Comparison of ENCODE assay signal across 28 mouse cellular contexts in the genomic region with DNA sequence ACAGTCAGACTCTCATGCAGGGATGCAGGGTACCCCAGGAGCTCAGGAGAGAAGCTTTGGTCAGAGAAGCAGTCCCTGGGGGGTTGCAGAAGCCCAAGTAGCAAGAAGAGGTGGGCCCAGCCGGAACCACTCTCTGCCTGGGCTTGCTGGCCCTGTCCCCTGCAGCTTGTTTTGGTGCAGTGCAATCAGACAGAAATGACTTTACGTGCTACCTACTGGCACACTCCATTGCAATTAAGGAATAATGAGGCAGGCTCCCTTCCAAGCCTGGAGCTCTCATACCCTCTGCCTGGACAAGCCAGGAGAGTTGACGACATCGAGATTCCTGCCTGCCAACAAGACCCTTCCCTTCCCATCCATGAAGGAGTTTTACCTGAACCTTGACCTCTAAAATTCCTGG. TPM values are rescaled to one million over a fixed set of nuclear protein-coding genes. Genes with fewer than 3 reads are reported as not detected.
"Had no signal": no experiment of that assay in that cellular context is flagged by ENCODE, and none has a peak within 500 bp of the region (broad histone marks: within the 10 kb centered on the region; RNA-seq: fewer than 3 reads in every experiment).

No protein-coding gene starts in this region.

- H3K36me3 ChIP-seq: heart, embryonic 13.5 days; heart, embryonic 15.5 days; hindbrain, embryonic 12.5 days; hindbrain, embryonic 15.5 days; kidney, embryonic 15.5 days; limb, embryonic 13.5 days; limb, embryonic 15.5 days; liver, embryonic 12.5 days had no signal

- H3K4me3 ChIP-seq: heart, adult 2 months; heart, embryonic 13.5 days; heart, embryonic 15.5 days; hindbrain, embryonic 12.5 days; hindbrain, embryonic 15.5 days; kidney, embryonic 15.5 days; limb, embryonic 13.5 days; limb, embryonic 15.5 days; liver, embryonic 12.5 days had no signal

- DNase-seq: gastrocnemius, postnatal 14 days; gastrocnemius, postnatal 36 days; heart, adult 11 months; heart, adult 2 months; heart, postnatal 14 days; heart, postnatal 36 days; kidney, adult 11 months; kidney, adult 2 months; kidney, adult 9 months; kidney, postnatal 14 days; kidney, postnatal 36 days; layer of hippocampus, postnatal 36 days; lung, adult 18-20 months had no signal

- H3K4me1 ChIP-seq: liver, embryonic 12.5 days had no signal

- ATAC-seq: hindbrain, postnatal 0 days; intestine, embryonic 16.5 days; liver, embryonic 12.5 days had no signal

- H3K9ac ChIP-seq: heart, embryonic 13.5 days; heart, embryonic 15.5 days; hindbrain, embryonic 12.5 days; hindbrain, embryonic 15.5 days; kidney, embryonic 15.5 days; limb, embryonic 13.5 days; limb, embryonic 15.5 days; liver, embryonic 12.5 days; liver, embryonic 14.5 days had no signal

- H3K4me2 ChIP-seq: heart, embryonic 11.5 days; heart, embryonic 13.5 days; heart, embryonic 15.5 days; hindbrain, embryonic 12.5 days; hindbrain, embryonic 15.5 days; kidney, embryonic 15.5 days; limb, embryonic 13.5 days; limb, embryonic 15.5 days; liver, embryonic 12.5 days had no signal

- H3K9me3 ChIP-seq: heart, embryonic 13.5 days; heart, embryonic 15.5 days; hindbrain, embryonic 12.5 days; hindbrain, embryonic 15.5 days; kidney, embryonic 15.5 days; limb, embryonic 13.5 days; limb, embryonic 15.5 days; liver, embryonic 12.5 days had no signal

- H3K27ac ChIP-seq: heart, adult 2 months; heart, embryonic 13.5 days; heart, embryonic 15.5 days; hindbrain, embryonic 12.5 days; hindbrain, embryonic 15.5 days; hindbrain, postnatal 0 days; kidney, embryonic 15.5 days; kidney, postnatal 0 days; limb, embryonic 13.5 days; limb, embryonic 15.5 days; liver, embryonic 12.5 days; liver, embryonic 14.5 days had no signal

- H3K27me3 ChIP-seq: heart, embryonic 13.5 days; heart, embryonic 15.5 days; hindbrain, embryonic 12.5 days; hindbrain, embryonic 15.5 days; kidney, embryonic 15.5 days; liver, embryonic 12.5 days had no signal

RNA-seq across cellular contexts. Expression of a gene that starts 50.2 kb away (rescaled TPM):
- total RNA-seq: hematopoietic stem cell, adult 5-6 weeks; liver, adult 2 months had no signal
- polyA plus RNA-seq: liver, adult 2 months had no signal
